Mouse (Mus musculus): ENCODE data around the gene Dgkh. TPM values are rescaled to one million over a fixed set of nuclear protein-coding genes. Genes with fewer than 3 reads are reported as not detected.

The Dgkh gene
- polyA plus RNA-seq, 1 experiment from 2014 or later = 0.26 TPM

- Histone ChIP-seq H3K36me3 (ENCODE audit: control insufficient read depth, insufficient read depth) (no peaks in the 10 kb centered on the region), H3K4me2 (ENCODE audit: low read depth, low read length) (peak overlapping the region; percentile 83), H3K27ac (ENCODE audit: low read length) (no peak overlapping the region), H3K4me1 (ENCODE audit: control insufficient read depth, low read depth, low read length) (peaks cover 18% of the 10 kb centered on the region), H3K9me3 (replicated peaks; ENCODE audit: control insufficient read depth, low read length) (no peaks in the 10 kb centered on the region), H3K4me3 (ENCODE audit: low read depth, low read length) (peak overlapping the region; percentile 70), H3K9ac (ENCODE audit: low read depth, low read length) (peak overlapping the region; percentile 76), H3K27me3 (ENCODE audit: control insufficient read depth, insufficient read depth, low read depth, low read length) (no peaks in the 10 kb centered on the region)
- 48% methylated on average over 2 of the region's 2 CpGs for WGBS (ENCODE audit: insufficient replicate concordance)
- ATAC-seq (ENCODE audit: low read depth) = no peak
Measured at GRCm38 (mm10) chr14:78535366-78535765, 197.2 kb downstream of the Dgkh start.

GRCm38 (mm10) chr14:78534651-78535050, 197.9 kb downstream of the Dgkh start:
- H3K4me2 ChIP-seq (ENCODE audit: low read depth, low read length) = no peak overlapping the region; the same call in 1 of the 2 replicates
- no peaks in the 10 kb centered on the region for H3K9me3 ChIP-seq (replicated peaks; ENCODE audit: control insufficient read depth, low read length)
- no peak overlapping the region for H3K27ac ChIP-seq (ENCODE audit: low read length)
- H3K4me1 ChIP-seq (ENCODE audit: control insufficient read depth, low read depth, low read length) = peaks cover 18% of the 10 kb centered on the region
- no peaks in the 10 kb centered on the region for H3K36me3 ChIP-seq (ENCODE audit: control insufficient read depth, insufficient read depth)
- no peak overlapping the region for H3K9ac ChIP-seq (ENCODE audit: low read depth, low read length)
- 95% methylated on average over 5 of the region's 5 CpGs for WGBS (ENCODE audit: insufficient replicate concordance)
- ATAC-seq (ENCODE audit: low read depth) = no peak
- H3K4me3 ChIP-seq (ENCODE audit: low read depth, low read length) = no peak overlapping the region
- no peaks in the 10 kb centered on the region for H3K27me3 ChIP-seq (ENCODE audit: control insufficient read depth, insufficient read depth, low read depth, low read length)

GRCm38 (mm10) chr14:78533701-78534100, 198.9 kb downstream of the Dgkh start:
- Histone ChIP-seq H3K9ac (ENCODE audit: low read depth, low read length) (no peak overlapping the region), H3K27ac (ENCODE audit: low read length) (no peak overlapping the region), H3K36me3 (ENCODE audit: control insufficient read depth, insufficient read depth) (no peaks in the 10 kb centered on the region), H3K9me3 (replicated peaks; ENCODE audit: control insufficient read depth, low read length) (no peaks in the 10 kb centered on the region), H3K4me3 (ENCODE audit: low read depth, low read length) (no peak overlapping the region), H3K4me1 (ENCODE audit: control insufficient read depth, low read depth, low read length) (peaks cover 23% of the 10 kb centered on the region), H3K27me3 (ENCODE audit: control insufficient read depth, insufficient read depth, low read depth, low read length) (no peaks in the 10 kb centered on the region), H3K4me2 (ENCODE audit: low read depth, low read length) (no peak overlapping the region)
- ATAC-seq (ENCODE audit: low read depth) = no peak
- 76% methylated on average over 3 of the region's 3 CpGs for WGBS (ENCODE audit: insufficient replicate concordance)

- WGBS (ENCODE audit: insufficient replicate concordance) = 66% methylated on average over 6 of the region's 6 CpGs
- Histone ChIP-seq H3K9me3 (replicated peaks; ENCODE audit: control insufficient read depth, low read length) (no peaks in the 10 kb centered on the region), H3K27ac (ENCODE audit: low read length) (peak overlapping the region; percentile 23; the same call in 1 of the 2 replicates), H3K36me3 (ENCODE audit: control insufficient read depth, insufficient read depth) (no peaks in the 10 kb centered on the region), H3K4me1 (ENCODE audit: control insufficient read depth, low read depth, low read length) (peaks cover 20% of the 10 kb centered on the region), H3K4me2 (ENCODE audit: low read depth, low read length) (peak overlapping the region; percentile 7; the same call in 1 of the 2 replicates), H3K27me3 (ENCODE audit: control insufficient read depth, insufficient read depth, low read depth, low read length) (no peaks in the 10 kb centered on the region), H3K4me3 (ENCODE audit: low read depth, low read length) (no peak overlapping the region), H3K9ac (ENCODE audit: low read depth, low read length) (no peak overlapping the region)
- no peak for ATAC-seq (ENCODE audit: low read depth)
Measured at GRCm38 (mm10) chr14:78532345-78532744, 200.2 kb downstream of the Dgkh start.

- no peak for ATAC-seq (ENCODE audit: low read depth)
- Histone ChIP-seq H3K9me3 (replicated peaks; ENCODE audit: control insufficient read depth, low read length) (no peaks in the 10 kb centered on the region), H3K36me3 (ENCODE audit: control insufficient read depth, insufficient read depth) (no peaks in the 10 kb centered on the region), H3K27ac (ENCODE audit: low read length) (no peak overlapping the region), H3K4me2 (ENCODE audit: low read depth, low read length) (no peak overlapping the region), H3K4me1 (ENCODE audit: control insufficient read depth, low read depth, low read length) (peaks cover 23% of the 10 kb centered on the region), H3K4me3 (ENCODE audit: low read depth, low read length) (no peak overlapping the region), H3K27me3 (ENCODE audit: control insufficient read depth, insufficient read depth, low read depth, low read length) (no peaks in the 10 kb centered on the region), H3K9ac (ENCODE audit: low read depth, low read length) (no peak overlapping the region)
- 67% methylated on average over 3 of the region's 3 CpGs for WGBS (ENCODE audit: insufficient replicate concordance)
Measured at GRCm38 (mm10) chr14:78530256-78530655, 202.3 kb downstream of the Dgkh start.

- peaks cover 24% of the 10 kb centered on the region for H3K4me1 ChIP-seq (ENCODE audit: control insufficient read depth, low read depth, low read length)
- peak overlapping the region; percentile 66 for H3K27ac ChIP-seq (ENCODE audit: low read length)
- H3K9ac ChIP-seq (ENCODE audit: low read depth, low read length) = no peak overlapping the region
- no peaks in the 10 kb centered on the region for H3K36me3 ChIP-seq (ENCODE audit: control insufficient read depth, insufficient read depth)
- ATAC-seq (ENCODE audit: low read depth) = peak; percentile 66
- H3K9me3 ChIP-seq (replicated peaks; ENCODE audit: control insufficient read depth, low read length) = no peaks in the 10 kb centered on the region
- 51% methylated on average over 8 of the region's 8 CpGs for WGBS (ENCODE audit: insufficient replicate concordance)
- peak overlapping the region; percentile 39 for H3K4me2 ChIP-seq (ENCODE audit: low read depth, low read length)
- H3K27me3 ChIP-seq (ENCODE audit: control insufficient read depth, insufficient read depth, low read depth, low read length) = no peaks in the 10 kb centered on the region
- no peak overlapping the region for H3K4me3 ChIP-seq (ENCODE audit: low read depth, low read length)
Measured at GRCm38 (mm10) chr14:78528461-78529425, 203.8 kb downstream of the Dgkh start.

- no peak overlapping the region for H3K4me2 ChIP-seq (ENCODE audit: low read depth, low read length)
- WGBS (ENCODE audit: insufficient replicate concordance) = 73% methylated on average over 6 of the region's 6 CpGs
- H3K9me3 ChIP-seq (replicated peaks; ENCODE audit: control insufficient read depth, low read length) = no peaks in the 10 kb centered on the region
Measured at GRCm38 (mm10) chr14:78526907-78527306, 205.7 kb downstream of the Dgkh start.

GRCm38 (mm10) chr14:78526475-78526874, 206.1 kb downstream of the Dgkh start:
- Histone ChIP-seq H3K9ac (ENCODE audit: low read depth, low read length) (no peak overlapping the region), H3K36me3 (ENCODE audit: control insufficient read depth, insufficient read depth) (no peaks in the 10 kb centered on the region), H3K9me3 (replicated peaks; ENCODE audit: control insufficient read depth, low read length) (no peaks in the 10 kb centered on the region), H3K4me1 (ENCODE audit: control insufficient read depth, low read depth, low read length) (peaks cover 20% of the 10 kb centered on the region), H3K4me3 (ENCODE audit: low read depth, low read length) (no peak overlapping the region), H3K27ac (ENCODE audit: low read length) (0 out of 2 replicates have a peak overlapping the region, but pooled peaks have one; percentile 6), H3K27me3 (ENCODE audit: control insufficient read depth, insufficient read depth, low read depth, low read length) (no peaks in the 10 kb centered on the region), H3K4me2 (ENCODE audit: low read depth, low read length) (no peak overlapping the region)
- WGBS (ENCODE audit: insufficient replicate concordance) = 66% methylated on average over 3 of the region's 3 CpGs
- no peak for ATAC-seq (ENCODE audit: low read depth)

More at GRCm38 (mm10) chr14:78526907-78527306, 205.7 kb downstream of the Dgkh start:
- no peak for ATAC-seq (ENCODE audit: low read depth)
- Histone ChIP-seq H3K4me1 (ENCODE audit: control insufficient read depth, low read depth, low read length) (peaks cover 21% of the 10 kb centered on the region), H3K27ac (ENCODE audit: low read length) (no peak overlapping the region), H3K4me3 (ENCODE audit: low read depth, low read length) (no peak overlapping the region), H3K36me3 (ENCODE audit: control insufficient read depth, insufficient read depth) (no peaks in the 10 kb centered on the region), H3K9ac (ENCODE audit: low read depth, low read length) (no peak overlapping the region), H3K27me3 (ENCODE audit: control insufficient read depth, insufficient read depth, low read depth, low read length) (no peaks in the 10 kb centered on the region)

All from liver, embryonic 16.5 days (tissue).